Mouse (Mus musculus) thymus, adult 2 months (tissue): ENCODE results near the gene Ccdc88b.

Experiments used
- CTCF ChIP-seq: fragments of 200-500 bp; IDR thresholded peaks from 2 replicates; pipeline ENCODE4 v1.5.1; 2012; ENCODE audit warnings: mild to moderate bottlenecking, control low read depth, low read length, moderate library complexity, borderline replicate concordance; ENCODE audit not compliant: control insufficient read depth, poor library complexity, insufficient read depth; ENCODE audit errors: extremely low read depth
- POLR2A ChIP-seq: fragments of 200-500 bp; IDR thresholded peaks from 2 replicates; pipeline ENCODE4 v1.6.1; 2012; ENCODE audit warnings: mild to moderate bottlenecking, low read length, control low read depth, moderate library complexity; ENCODE audit not compliant: control insufficient read depth, poor library complexity, insufficient read depth; ENCODE audit errors: extremely low read depth

- TF ChIP-seq CTCF (no peak), POLR2A (no peak)
Measured at GRCm38 (mm10) chr19:6869355-6869754, 11.3 kb upstream of the Ccdc88b start.
